ENCODE assay signal across 8 mouse cellular contexts in the genomic region with DNA sequence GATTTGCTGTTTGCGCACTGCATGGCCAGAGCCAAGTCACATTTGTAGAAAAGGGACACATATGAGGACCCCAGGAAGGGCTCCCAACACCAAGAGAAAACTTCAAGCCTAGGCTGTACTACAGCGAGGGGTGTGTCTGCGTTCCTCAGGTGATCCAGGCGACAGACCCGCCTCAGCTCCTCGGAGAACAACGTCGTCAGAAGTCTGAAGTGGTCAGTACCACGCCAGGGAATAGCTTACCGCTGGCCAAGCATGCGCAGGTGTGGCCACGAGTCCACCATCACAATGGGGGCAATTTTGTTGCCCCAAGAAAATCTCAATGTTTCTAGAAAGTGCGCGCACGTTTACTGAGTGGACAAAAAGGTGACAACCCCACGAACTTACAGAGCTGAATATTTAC. TPM values are rescaled to one million over a fixed set of nuclear protein-coding genes. Genes with fewer than 3 reads are reported as not detected.
DNase-seq lines count a peak whose midpoint lies in the region; ATAC-seq and TF ChIP-seq lines count a peak whose summit lies in the region.

No protein-coding gene starts in this region.

- peak overlapping the region; percentile 77 for H3K4me3 ChIP-seq in left cerebral cortex, adult 2 months
- H3K4me3 ChIP-seq in forebrain, embryonic 16.5 days (replicated peaks; ENCODE audit: low read length), result peak overlapping the region; percentile 91
- peak overlapping the region; percentile 85 for H3K4me3 ChIP-seq in midbrain, embryonic 13.5 days (replicated peaks)

- H3K4me2 ChIP-seq in forebrain, embryonic 16.5 days (ENCODE audit: low read length), result peak overlapping the region; percentile 95
- peak overlapping the region; percentile 96 for H3K4me2 ChIP-seq in midbrain, embryonic 13.5 days (replicated peaks)

- 3% methylated on average over 16 of the region's 16 CpGs for WGBS in forebrain, embryonic 16.5 days
- 6% methylated on average over 16 of the region's 16 CpGs for WGBS in midbrain, embryonic 13.5 days

- H3K4me1 ChIP-seq in forebrain, embryonic 16.5 days (replicated peaks; ENCODE audit: control insufficient read depth, insufficient read depth, low read length), result peaks cover 44% of the 10 kb centered on the region
- peaks cover 55% of the 10 kb centered on the region for H3K4me1 ChIP-seq in midbrain, embryonic 13.5 days (replicated peaks)

- H3K9ac ChIP-seq in forebrain, embryonic 16.5 days (replicated peaks; ENCODE audit: low read depth, low read length), result peak overlapping the region; percentile 99
- H3K9ac ChIP-seq in midbrain, embryonic 13.5 days (replicated peaks), result peak overlapping the region; percentile 99

- peaks cover 16% of the 10 kb centered on the region for H3K36me3 ChIP-seq in forebrain, embryonic 16.5 days (ENCODE audit: control insufficient read depth, insufficient read depth)
- H3K36me3 ChIP-seq in midbrain, embryonic 13.5 days, result peaks cover 36% of the 10 kb centered on the region

- no peak for ATAC-seq in forebrain, embryonic 16.5 days
- no peak for ATAC-seq in midbrain, embryonic 13.5 days
- no peak for ATAC-seq in inflammation-experienced regulatory T-cells, adult 6 months

- TF ChIP-seq CTCF in left cerebral cortex, adult 2 months (IDR thresholded peaks at IDR 0.05), result no peak

- no peak for DNase-seq in left cerebral cortex, adult 2 months (ENCODE audit: extremely low spot score in 1 of 2, low spot score in 2 of 2)
- DNase-seq in left cerebral cortex, adult 8-10 months (ENCODE audit: low spot score in 2 of 2), result no peak
- DNase-seq in kidney, postnatal 4 days, result peak; percentile 43 to 67
- no peak for DNase-seq in layer of hippocampus, adult 8-10 months (ENCODE audit: low spot score in 2 of 2)
- DNase-seq in left cerebral cortex, postnatal 10 days (ENCODE audit: extremely low spot score in 1 of 2, low spot score in 2 of 2), result no peak

- peak overlapping the region; percentile 97 for H3K27ac ChIP-seq in left cerebral cortex, adult 2 months
- H3K27ac ChIP-seq in forebrain, embryonic 16.5 days (ENCODE audit: low read length), result peak overlapping the region; percentile 100
- peak overlapping the region; percentile 100 for H3K27ac ChIP-seq in midbrain, embryonic 13.5 days

- intact Hi-C loops in left cerebral cortex, adult 2 months (cut with DNase I), result loop anchor here (2.0 kb wide), 2 partner anchors 16 to 60 kb away; a partner anchor contains a TSS
- intact Hi-C loops in left cerebral cortex, postnatal 10 days (cut with DNase I), result no loop called here

- H3K9me3 ChIP-seq in forebrain, embryonic 16.5 days (ENCODE audit: control insufficient read depth, low read length), result no peaks in the 10 kb centered on the region
- no peaks in the 10 kb centered on the region for H3K9me3 ChIP-seq in midbrain, embryonic 13.5 days

- H3K27me3 ChIP-seq in forebrain, embryonic 16.5 days (replicated peaks; ENCODE audit: control insufficient read depth, insufficient read depth, low read length), result no peaks in the 10 kb centered on the region
- H3K27me3 ChIP-seq in midbrain, embryonic 13.5 days, result no peaks in the 10 kb centered on the region

RNA-seq across cellular contexts. Expression of a gene that starts 1.1 kb away (rescaled TPM):
- total RNA-seq in left cerebral cortex, adult 2 months (2021), result 100 to 1,000 TPM; 273 to 290 TPM
- total RNA-seq in left cerebral cortex, adult 8-10 months (2022), result 100 to 1,000 TPM; 277 to 305 (median 293) TPM
- polyA plus RNA-seq in forebrain, embryonic 16.5 days (2015; fragmentation: Nextera tagmentation; extraction: Ambion mirVana), result 551 and 582 TPM in 2 replicates
- 524 and 584 TPM in 2 replicates for polyA plus RNA-seq in midbrain, embryonic 13.5 days (2015; fragmentation: Nextera tagmentation; extraction: Ambion mirVana)
- total RNA-seq in layer of hippocampus, adult 8-10 months (2022), result 100 to 1,000 TPM; 310 to 354 (median 329) TPM
- 100 to 1,000 TPM; 251 to 269 TPM for total RNA-seq in left cerebral cortex, postnatal 10 days (2021)
- 1 to 10 TPM; 1.9 to 5.6 (median 3.2) TPM for polyA plus RNA-seq in inflammation-experienced regulatory T-cells, adult 6 months (2017; shearing (Covaris generic))

RNA-seq across cellular contexts. Expression of a gene that starts 11.5 kb away (rescaled TPM):
- 10 to 100 TPM; 27.4 to 31.2 TPM for total RNA-seq in left cerebral cortex, adult 2 months (2021)
- total RNA-seq in left cerebral cortex, adult 8-10 months (2022), result 10 to 100 TPM; 23.9 to 27.0 (median 24.4) TPM
- 29.4 and 32.6 TPM in 2 replicates for polyA plus RNA-seq in forebrain, embryonic 16.5 days (2015; fragmentation: Nextera tagmentation; extraction: Ambion mirVana)
- 32.3 and 38.5 TPM in 2 replicates for polyA plus RNA-seq in midbrain, embryonic 13.5 days (2015; fragmentation: Nextera tagmentation; extraction: Ambion mirVana)
- 10 to 100 TPM; 29.8 to 37.7 (median 32.4) TPM for total RNA-seq in layer of hippocampus, adult 8-10 months (2022)
- total RNA-seq in left cerebral cortex, postnatal 10 days (2021), result 10 to 100 TPM; 28.1 to 31.1 TPM
- 10 to 100 TPM; 43.2 to 49.7 (median 46.8) TPM for polyA plus RNA-seq in inflammation-experienced regulatory T-cells, adult 6 months (2017; shearing (Covaris generic))

RNA-seq across cellular contexts. Expression of a gene that starts 19.6 kb away (rescaled TPM):
- 10 to 100 TPM; 64.4 to 67.5 TPM for total RNA-seq in left cerebral cortex, adult 2 months (2021)
- 10 to 100 TPM; 76.4 to 88.3 (median 82.2) TPM for total RNA-seq in left cerebral cortex, adult 8-10 months (2022)
- 121 and 122 TPM in 2 replicates for polyA plus RNA-seq in forebrain, embryonic 16.5 days (2015; fragmentation: Nextera tagmentation; extraction: Ambion mirVana)
- polyA plus RNA-seq in midbrain, embryonic 13.5 days (2015; fragmentation: Nextera tagmentation; extraction: Ambion mirVana), result 109 and 110 TPM in 2 replicates
- 10 to 100 TPM; 71.9 to 92.1 (median 73.8) TPM for total RNA-seq in layer of hippocampus, adult 8-10 months (2022)
- 10 to 100 TPM; 43.2 to 61.0 TPM for total RNA-seq in left cerebral cortex, postnatal 10 days (2021)
- 10 to 100 TPM; 43.9 to 66.0 (median 60.6) TPM for polyA plus RNA-seq in inflammation-experienced regulatory T-cells, adult 6 months (2017; shearing (Covaris generic))

RNA-seq across cellular contexts. Expression of a gene that starts 19.7 kb away (rescaled TPM):
- 10 to 100 TPM; 69.7 to 77.0 TPM for total RNA-seq in left cerebral cortex, adult 2 months (2021)
- 10 to 100 TPM; 53.8 to 68.8 (median 64.7) TPM for total RNA-seq in left cerebral cortex, adult 8-10 months (2022)
- 103 and 110 TPM in 2 replicates for polyA plus RNA-seq in forebrain, embryonic 16.5 days (2015; fragmentation: Nextera tagmentation; extraction: Ambion mirVana)
- 78.9 and 88.2 TPM in 2 replicates for polyA plus RNA-seq in midbrain, embryonic 13.5 days (2015; fragmentation: Nextera tagmentation; extraction: Ambion mirVana)
- 10 to 100 TPM; 66.3 to 72.6 (median 71.0) TPM for total RNA-seq in layer of hippocampus, adult 8-10 months (2022)
- total RNA-seq in left cerebral cortex, postnatal 10 days (2021), result 10 to 100 TPM; 69.6 to 74.9 TPM
- 1 to 10 TPM; 1.1 to 4.5 (median 3.7) TPM for polyA plus RNA-seq in inflammation-experienced regulatory T-cells, adult 6 months (2017; shearing (Covaris generic))

RNA-seq across cellular contexts. Expression of a gene that starts 24.0 kb away (rescaled TPM):
- total RNA-seq in left cerebral cortex, adult 2 months (2021), result 10 to 100 TPM; 96.1 to 98.5 TPM
- total RNA-seq in left cerebral cortex, adult 8-10 months (2022), result 10 to 100 TPM; 80.5 to 97.9 (median 88.4) TPM
- polyA plus RNA-seq in forebrain, embryonic 16.5 days (2015; fragmentation: Nextera tagmentation; extraction: Ambion mirVana), result 158 and 166 TPM in 2 replicates
- polyA plus RNA-seq in midbrain, embryonic 13.5 days (2015; fragmentation: Nextera tagmentation; extraction: Ambion mirVana), result 151 and 162 TPM in 2 replicates
- total RNA-seq in layer of hippocampus, adult 8-10 months (2022), result 100 to 1,000 TPM in 3 of 4 experiments, 10 to 100 TPM in 1; 89.6 to 111 (median 107) TPM
- 100 to 1,000 TPM in 1 of 2 experiments, 10 to 100 TPM in 1; 98.0 to 110 TPM for total RNA-seq in left cerebral cortex, postnatal 10 days (2021)
- polyA plus RNA-seq in inflammation-experienced regulatory T-cells, adult 6 months (2017; shearing (Covaris generic)), result 10 to 100 TPM in 2 of 3 experiments, 1 to 10 TPM in 1; 7.1 to 14.1 (median 11.1) TPM

Comparison
In these comparisons a context has a peak if more than half of its experiments do, and no peak if none do; other contexts are left out.
1. DNase-seq: peak in kidney, postnatal 4 days (2 of 2); none in left cerebral cortex, adult 2 months (0 of 2), left cerebral cortex, adult 8-10 months (0 of 2), layer of hippocampus, adult 8-10 months (0 of 2) and left cerebral cortex, postnatal 10 days (0 of 2).
2. Peak in every context shown above with its lines, with median percentiles within 50 percentile points of each other: H3K27ac ChIP-seq and H3K4me3 ChIP-seq.